Mouse (Mus musculus): ENCODE data around the gene Kcnh6.

Kcnh6 gene

GRCm38 (mm10) chr11:106007821-106008220 is at the start of gene Kcnh6:
Gene Kcnh6 (plus strand): TSS chr11:106008124.
- in situ Hi-C loops (cut with MboI) = no loop called here

- in situ Hi-C loops (cut with MboI) = no loop called here
Observed at GRCm38 (mm10) chr11:105958566-105958965, 49.4 kb upstream of the Kcnh6 start.

DNA sequence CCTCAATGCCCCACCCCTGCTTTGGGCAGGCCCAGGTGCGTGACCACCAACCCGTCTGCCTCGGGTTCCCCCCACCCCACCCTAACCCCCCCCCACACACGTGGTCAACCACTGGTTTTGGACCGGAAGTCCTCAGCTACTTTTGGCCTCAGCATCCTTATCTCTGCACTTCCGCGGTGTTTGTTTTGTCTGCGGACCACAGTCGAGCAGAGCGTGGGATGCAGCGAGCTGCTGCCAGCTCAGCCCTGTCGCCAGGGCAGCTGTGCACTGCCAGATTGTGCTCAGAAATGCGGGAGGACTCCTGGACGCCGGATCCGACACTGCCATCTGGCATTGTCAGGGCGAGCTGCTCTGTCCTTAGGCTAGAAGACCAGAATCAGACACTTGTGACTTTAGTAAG is 48.6 kb upstream of the Kcnh6 start:
- in situ Hi-C loops (cut with MboI) = no loop called here

DNA sequence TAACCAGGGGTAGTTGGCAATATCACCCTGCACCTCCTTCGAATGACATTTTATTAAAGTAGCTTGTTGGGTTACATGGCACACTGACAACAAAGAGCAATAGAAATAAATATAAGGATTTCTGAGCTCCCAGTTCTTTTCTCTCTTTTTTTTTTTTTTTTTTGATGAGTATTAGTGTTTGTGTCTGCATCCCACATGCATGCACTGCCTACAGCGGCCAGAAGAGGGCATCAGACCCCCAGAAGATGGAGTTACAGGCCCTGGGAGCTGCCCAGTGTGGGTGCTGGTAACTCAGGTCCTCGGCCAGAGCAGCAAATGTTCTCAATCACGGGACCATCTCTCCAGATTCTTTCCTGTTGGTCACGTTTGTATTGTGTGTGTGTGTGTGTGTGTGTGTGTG is 43.2 kb upstream of the Kcnh6 start:
- in situ Hi-C loops (cut with MboI) = no loop called here

GRCm38 (mm10) chr11:105966288-105966687 is 41.6 kb upstream of the Kcnh6 start:
- in situ Hi-C loops (cut with MboI) = no loop called here

GRCm38 (mm10) chr11:105967741-105968574 is 40.0 kb upstream of the Kcnh6 start, which contains the start of gene Ace:
Gene Ace (plus strand): TSS chr11:105967945.
- in situ Hi-C loops (cut with MboI) = no loop called here

- in situ Hi-C loops (cut with MboI) = no loop called here
Observed at GRCm38 (mm10) chr11:105968948-105969347, 39.0 kb upstream of the Kcnh6 start.

- in situ Hi-C loops (cut with MboI) = no loop called here
Observed at GRCm38 (mm10) chr11:105969516-105969915, 38.4 kb upstream of the Kcnh6 start.

GRCm38 (mm10) chr11:105974593-105974992 is 33.3 kb upstream of the Kcnh6 start:
- in situ Hi-C loops (cut with MboI) = no loop called here

DNA sequence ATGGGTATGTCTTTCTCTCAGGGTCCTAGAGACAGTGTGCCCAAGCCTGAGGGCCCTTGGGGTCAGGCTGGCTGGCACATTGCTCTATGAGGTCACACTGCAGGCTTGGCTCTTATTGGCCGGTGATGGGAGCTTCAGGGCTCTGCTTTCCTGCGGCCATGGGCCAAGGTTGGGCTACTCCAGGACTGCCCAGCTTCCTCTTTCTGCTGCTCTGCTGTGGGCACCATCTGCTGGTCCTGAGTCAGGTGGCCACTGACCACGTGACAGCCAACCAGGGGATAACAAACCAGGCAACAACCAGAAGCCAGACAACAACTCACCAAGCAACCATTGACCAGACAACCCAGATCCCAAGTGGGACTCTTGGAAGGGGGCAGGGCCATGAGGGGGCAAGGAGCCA is 32.9 kb upstream of the Kcnh6 start:
- in situ Hi-C loops (cut with MboI) = no loop called here

GRCm38 (mm10) chr11:105975636-105976035 is 32.3 kb upstream of the Kcnh6 start:
- in situ Hi-C loops (cut with MboI) = no loop called here

- in situ Hi-C loops (cut with MboI) = no loop called here
Observed at GRCm38 (mm10) chr11:105978232-105978631, 29.7 kb upstream of the Kcnh6 start.

DNA sequence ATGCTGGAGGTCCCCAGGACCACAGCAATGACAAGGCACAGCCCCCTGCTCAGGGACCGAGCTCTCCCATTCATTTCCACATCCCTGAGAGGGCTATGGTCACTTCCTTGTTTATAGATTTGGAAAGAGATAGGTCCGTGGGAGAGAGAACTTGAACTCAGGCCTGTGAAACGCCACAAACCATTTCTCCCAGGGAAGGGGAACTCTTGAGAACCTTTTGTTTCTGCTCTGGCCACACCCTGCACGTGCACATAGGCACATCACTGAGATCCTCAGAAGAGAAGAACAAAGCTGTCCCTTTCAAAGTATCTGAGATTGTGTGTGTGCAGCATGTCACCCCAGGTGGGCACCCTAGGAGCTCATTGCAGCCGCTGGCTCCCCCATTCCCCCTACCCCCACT is 29.3 kb upstream of the Kcnh6 start:
- in situ Hi-C loops (cut with MboI) = no loop called here

DNA sequence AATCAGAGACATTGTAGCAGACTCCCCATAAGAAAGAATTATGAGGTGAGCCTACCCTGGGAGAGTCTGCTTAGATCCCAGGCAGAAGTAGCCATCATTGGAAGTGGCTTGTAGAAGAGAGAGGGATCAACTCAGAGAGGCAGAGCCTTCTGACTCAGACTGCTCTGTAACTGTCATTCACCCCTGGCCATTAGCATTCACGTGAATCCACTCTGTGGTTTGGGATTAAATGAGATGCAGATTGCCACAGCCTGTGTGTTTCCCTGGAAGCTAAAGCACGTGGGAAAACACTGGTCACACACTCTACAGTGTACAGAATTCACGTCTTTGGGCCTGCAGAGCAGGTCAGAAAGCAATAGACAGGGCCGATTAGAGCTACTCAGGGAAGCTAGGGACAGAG is 23.5 kb upstream of the Kcnh6 start:
- in situ Hi-C loops (cut with MboI) = no loop called here

DNA sequence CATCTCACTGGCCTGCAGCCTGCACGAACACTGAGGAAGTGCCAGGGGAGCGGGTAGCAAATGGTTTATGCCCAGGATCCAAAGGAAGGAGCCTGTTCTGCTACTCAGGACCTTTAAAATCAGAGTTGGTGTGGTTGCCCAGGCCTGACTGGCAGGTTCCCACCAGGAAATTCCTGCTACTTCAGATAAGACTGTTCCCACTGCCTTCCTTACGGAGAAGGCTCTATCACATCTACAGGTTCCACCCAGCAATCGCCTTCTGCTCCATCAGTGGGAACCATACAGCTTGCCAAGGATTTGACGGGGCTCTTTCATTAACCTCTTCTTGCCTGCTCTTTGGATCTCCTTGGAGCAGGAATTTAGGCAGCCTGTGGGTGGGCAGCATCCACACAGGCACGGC is 20.5 kb upstream of the Kcnh6 start:
- in situ Hi-C loops (cut with MboI) = no loop called here

DNA sequence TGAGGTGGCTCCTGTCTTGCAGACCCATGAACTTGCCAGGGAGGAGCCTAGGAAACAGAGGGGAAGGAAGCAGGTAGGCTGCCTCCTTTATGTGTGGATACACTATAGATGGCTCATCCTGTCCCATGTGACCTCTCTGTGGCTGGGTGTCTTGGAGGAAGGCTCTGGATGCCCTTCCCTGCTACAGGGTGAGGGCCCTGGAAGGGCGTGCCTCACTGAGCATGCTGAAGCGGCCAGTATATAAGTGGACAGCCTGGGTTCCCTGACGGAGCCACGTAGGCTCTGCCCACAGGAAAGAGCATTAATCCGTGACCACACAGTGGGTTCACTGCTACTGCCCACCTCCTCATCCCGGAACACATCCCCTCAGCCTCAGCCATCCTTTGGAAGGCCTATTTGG is 18.5 kb upstream of the Kcnh6 start:
- in situ Hi-C loops (cut with MboI) = no loop called here

GRCm38 (mm10) chr11:105990231-105990630 is 17.7 kb upstream of the Kcnh6 start:
- in situ Hi-C loops (cut with MboI) = no loop called here

GRCm38 (mm10) chr11:105994375-105994774 is 13.5 kb upstream of the Kcnh6 start, which contains the start of gene Ace3:
Gene Ace3 (plus strand): TSS chr11:105994675.
- in situ Hi-C loops (cut with MboI) = no loop called here

DNA sequence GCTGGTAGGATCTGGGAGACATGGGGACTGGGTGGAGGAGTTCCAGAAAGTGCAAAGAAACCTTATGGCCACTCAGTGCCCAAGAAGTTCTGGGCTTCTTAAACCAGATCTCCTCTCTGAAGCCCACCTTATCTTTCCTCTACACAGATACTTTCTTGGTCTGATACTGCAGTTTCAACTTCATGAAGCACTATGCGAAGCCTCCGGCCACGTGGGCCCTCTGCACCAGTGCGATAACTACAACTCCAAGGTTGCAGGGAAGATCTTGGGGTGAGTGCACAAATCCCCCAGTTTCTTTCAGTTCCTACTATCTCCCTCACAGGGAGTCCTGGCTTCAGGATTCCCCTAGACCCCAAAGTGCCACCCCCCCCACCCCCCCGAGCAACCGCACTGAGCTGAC is 7.9 kb upstream of the Kcnh6 start:
- in situ Hi-C loops (cut with MboI) = no loop called here

- in situ Hi-C loops (cut with MboI) = no loop called here
Observed at GRCm38 (mm10) chr11:106001718-106002117, 6.2 kb upstream of the Kcnh6 start.

- in situ Hi-C loops (cut with MboI) = no loop called here
Observed at GRCm38 (mm10) chr11:106004576-106004975, 3.3 kb upstream of the Kcnh6 start.

DNA sequence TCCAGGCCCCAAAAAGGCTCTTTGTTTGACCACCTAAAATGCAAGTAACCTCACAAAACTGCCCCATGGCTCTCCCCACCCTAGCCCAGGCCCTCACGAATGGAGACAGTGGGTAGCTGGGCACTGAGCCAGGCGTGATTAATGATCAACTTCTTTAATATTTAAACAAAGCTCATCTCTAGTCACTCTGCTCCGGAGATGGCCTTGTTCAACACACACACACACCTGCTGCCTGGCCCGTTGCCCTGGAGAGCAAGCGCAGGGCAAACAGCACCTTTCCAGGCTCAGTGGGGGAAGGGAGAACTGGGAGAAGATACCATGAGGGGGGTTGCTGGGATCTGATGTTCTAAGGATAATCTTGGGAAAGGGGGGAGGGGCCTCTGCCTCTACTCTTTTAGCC is 2.0 kb upstream of the Kcnh6 start:
- in situ Hi-C loops (cut with MboI) = no loop called here

- in situ Hi-C loops (cut with MboI) = no loop called here
Observed at GRCm38 (mm10) chr11:106012711-106013110, 4.8 kb downstream of the Kcnh6 start.

Measured in mature B cell (primary cell).